Mouse (Mus musculus) intestine, embryonic 16.5 days (tissue): ENCODE measurements around the gene Pus7l. TPM values are rescaled to one million over a fixed set of nuclear protein-coding genes. Genes with fewer than 3 reads are reported as not detected.

ENCODE experiments used
- ATAC-seq: fragments of 200-750 bp; cut with Nextera tagmentation; 2 replicates; pipeline ENCODE4 v1.8.0; 2017; ENCODE audit warnings: moderate TSS enrichment, moderate library complexity
- H3K27ac ChIP-seq: fragments of 300-500 bp; sonication (generic); 2 replicates; pipeline ENCODE4 v1.5.1; 2014; ENCODE audit warnings: mild to moderate bottlenecking, low read length
- H3K27me3 ChIP-seq: fragments of 300-500 bp; sonication (generic); replicated peaks from 2 replicates; pipeline ENCODE4 v1.6.1; 2014; ENCODE audit warnings: low read length, control low read depth, mixed read lengths; ENCODE audit not compliant: control insufficient read depth, insufficient read depth
- H3K36me3 ChIP-seq: fragments of 300-500 bp; sonication (generic); 2 replicates; pipeline ENCODE4 v1.6.1; 2014; ENCODE audit warnings: low read length, control low read depth; ENCODE audit not compliant: control insufficient read depth, insufficient read depth
- H3K4me1 ChIP-seq: fragments of 300-500 bp; sonication (generic); 2 replicates; pipeline ENCODE4 v1.6.1; 2014; ENCODE audit warnings: low read length, control low read depth, mixed read lengths; ENCODE audit not compliant: control insufficient read depth, insufficient read depth
- H3K4me2 ChIP-seq: fragments of 300-500 bp; sonication (generic); 2 replicates; pipeline ENCODE4 v1.6.1; 2014; ENCODE audit warnings: low read depth, low read length, control low read depth
- H3K4me3 ChIP-seq: fragments of 300-500 bp; sonication (generic); 2 replicates; pipeline ENCODE4 v1.5.1; 2014; ENCODE audit warnings: mild to moderate bottlenecking, low read length
- H3K9ac ChIP-seq: fragments of 300-500 bp; sonication (generic); 2 replicates; pipeline ENCODE4 v1.6.1; 2014; ENCODE audit warnings: low read depth, low read length
- H3K9me3 ChIP-seq: fragments of 300-500 bp; sonication (generic); 2 replicates; pipeline ENCODE4 v1.6.1; 2016; ENCODE audit warnings: low read length, control low read depth; ENCODE audit not compliant: control insufficient read depth
- WGBS: fragments of 180-500 bp; shearing (Covaris S2); extraction: QIAGEN DNeasy Blood & Tissue Kit; methylation state at CpG from one replicate; pipeline ENCODE4 v1.1.7; 2014; 5-methylcytosine and 5-hydroxymethylcytosine counted together
- polyA plus RNA-seq: library from polyadenylated mRNA; unstranded; fragments of >200 nt; fragmentation: Nextera tagmentation; extraction: Ambion mirVana; gene quantifications from 2 replicates; pipeline ENCODE4 v1.2.1, GENCODE M21; 2015

Pus7l gene
- polyA plus RNA-seq, 1 experiment from 2014 or later: 7.7 TPM

- H3K9me3 ChIP-seq: no peaks in the 10 kb centered on the region
- no peak overlapping the region for H3K27ac ChIP-seq
- no peak overlapping the region for H3K4me3 ChIP-seq
- 79% methylated on average over 4 of the region's 4 CpGs for WGBS
- peaks cover 5% of the 10 kb centered on the region for H3K4me1 ChIP-seq
- 0 out of 2 replicates have a peak, but pooled peaks cover 3% of the 10 kb centered on the region for H3K36me3 ChIP-seq
- no peak for ATAC-seq
- H3K27me3 ChIP-seq: no peaks in the 10 kb centered on the region
- no peak overlapping the region for H3K9ac ChIP-seq
- H3K4me2 ChIP-seq: peak overlapping the region; percentile 67; the same call in 1 of the 2 replicates
These were observed 1.5 kb upstream of the Pus7l start for GRCm38 (mm10) chr15:94544844-94545243.

- no peak for ATAC-seq
- H3K9me3 ChIP-seq: no peaks in the 10 kb centered on the region
- peaks cover 5% of the 10 kb centered on the region for H3K4me1 ChIP-seq
- 0 out of 2 replicates have a peak, but pooled peaks cover 1% of the 10 kb centered on the region for H3K36me3 ChIP-seq
- H3K4me3 ChIP-seq: peak overlapping the region; percentile 94
- peak overlapping the region; percentile 67 for H3K4me2 ChIP-seq
- H3K27me3 ChIP-seq: no peaks in the 10 kb centered on the region
- peak overlapping the region; percentile 86 for H3K9ac ChIP-seq
- 42% methylated on average over 9 of the region's 9 CpGs for WGBS
- peak overlapping the region; percentile 98 for H3K27ac ChIP-seq
These were observed 797 bp upstream of the Pus7l start for GRCm38 (mm10) chr15:94544052-94544636.

GRCm38 (mm10) chr15:94542567-94543408, 559 bp downstream of the Pus7l start:
- peak overlapping the region; percentile 86 for H3K9ac ChIP-seq
- H3K4me1 ChIP-seq: peaks cover 5% of the 10 kb centered on the region
- H3K27me3 ChIP-seq: no peaks in the 10 kb centered on the region
- 6% methylated on average over 22 of the region's 22 CpGs for WGBS
- H3K9me3 ChIP-seq: no peaks in the 10 kb centered on the region
- ATAC-seq: peak; percentile 78
- H3K4me3 ChIP-seq: peak overlapping the region; percentile 94
- H3K27ac ChIP-seq: peak overlapping the region; percentile 66; the same call in 1 of the 2 replicates
- H3K4me2 ChIP-seq: peak overlapping the region; percentile 89
- H3K36me3 ChIP-seq: no peaks in the 10 kb centered on the region

DNA sequence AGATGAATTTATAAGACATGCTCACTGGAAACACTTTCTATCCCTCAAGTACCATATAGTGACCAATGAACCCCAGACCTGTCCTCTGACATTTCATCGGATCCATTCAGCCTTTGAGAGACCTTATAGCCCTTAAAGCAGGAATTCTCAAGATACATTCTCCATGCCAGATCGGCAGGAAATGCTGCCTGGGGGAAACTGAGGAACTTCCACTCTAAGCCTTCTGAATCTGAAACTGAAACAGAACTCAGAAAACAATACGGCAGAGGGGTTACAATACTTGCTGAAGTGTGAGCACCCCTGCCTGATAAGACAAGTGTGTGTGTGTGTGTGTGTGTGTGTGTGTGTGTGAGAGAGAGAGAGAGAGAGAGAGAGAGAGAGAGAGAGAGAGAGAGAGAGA, 4.1 kb downstream of the Pus7l start:
- 90% methylated on average over 3 of the region's 3 CpGs for WGBS
- Histone ChIP-seq H3K9ac (no peak overlapping the region), H3K27ac (no peak overlapping the region), H3K4me1 (peaks cover 5% of the 10 kb centered on the region), H3K27me3 (no peaks in the 10 kb centered on the region), H3K4me2 (no peak overlapping the region), H3K4me3 (no peak overlapping the region), H3K36me3 (no peaks in the 10 kb centered on the region), H3K9me3 (no peaks in the 10 kb centered on the region)
- no peak for ATAC-seq

DNA sequence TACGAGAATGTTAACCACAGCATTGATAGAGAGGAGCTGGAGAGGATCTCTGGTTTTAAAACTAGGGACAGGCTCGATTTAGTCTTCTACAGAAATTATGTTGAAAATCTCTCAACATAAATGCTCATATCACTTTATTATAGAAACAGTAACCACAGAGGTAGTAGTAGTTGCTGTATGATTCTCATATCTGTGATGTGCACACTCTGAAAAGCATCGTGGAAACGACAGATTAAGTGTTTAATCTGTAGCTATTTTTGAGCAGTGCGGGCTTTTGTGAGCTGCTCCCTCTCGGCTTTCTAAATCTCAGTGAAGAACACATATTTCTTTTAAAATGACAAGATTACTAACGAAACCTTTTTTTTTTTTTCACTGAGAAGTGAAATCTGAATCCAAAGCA, 7.8 kb downstream of the Pus7l start:
- Histone ChIP-seq H3K27me3 (no peaks in the 10 kb centered on the region), H3K4me1 (no peaks in the 10 kb centered on the region), H3K36me3 (no peaks in the 10 kb centered on the region), H3K9ac (no peak overlapping the region), H3K27ac (no peak overlapping the region), H3K4me2 (no peak overlapping the region), H3K4me3 (no peak overlapping the region), H3K9me3 (no peaks in the 10 kb centered on the region)
- no peak for ATAC-seq
- 83% methylated on average over 7 of the region's 7 CpGs for WGBS

- Histone ChIP-seq H3K4me3 (no peak overlapping the region), H3K4me1 (no peaks in the 10 kb centered on the region), H3K9ac (no peak overlapping the region), H3K9me3 (no peaks in the 10 kb centered on the region), H3K36me3 (no peaks in the 10 kb centered on the region), H3K27me3 (no peaks in the 10 kb centered on the region), H3K27ac (no peak overlapping the region), H3K4me2 (no peak overlapping the region)
- ATAC-seq: no peak
- 79% methylated on average over 6 of the region's 6 CpGs for WGBS
These were observed 10.4 kb downstream of the Pus7l start for GRCm38 (mm10) chr15:94532956-94533355.

DNA sequence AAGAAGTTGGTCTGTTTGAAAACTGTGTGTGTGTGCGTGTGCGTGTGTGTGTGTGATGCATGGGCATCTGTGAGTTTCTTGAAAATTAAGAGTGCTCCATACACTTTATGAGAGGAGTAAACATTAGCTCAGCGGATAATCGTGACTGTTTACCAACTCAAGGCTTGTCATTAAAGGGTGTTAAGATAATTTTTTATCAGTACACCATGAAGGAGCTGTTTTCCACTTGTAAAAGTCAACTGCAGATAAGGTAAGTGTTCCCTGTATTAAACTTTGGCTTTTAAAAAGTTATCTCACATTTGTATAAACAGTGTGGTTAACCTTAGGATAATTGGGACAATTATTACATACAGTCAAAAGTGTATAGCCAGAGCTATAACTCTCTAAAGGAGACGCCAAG, 11.0 kb downstream of the Pus7l start:
- no peaks in the 10 kb centered on the region for H3K4me1 ChIP-seq
- no peak for ATAC-seq

DNA sequence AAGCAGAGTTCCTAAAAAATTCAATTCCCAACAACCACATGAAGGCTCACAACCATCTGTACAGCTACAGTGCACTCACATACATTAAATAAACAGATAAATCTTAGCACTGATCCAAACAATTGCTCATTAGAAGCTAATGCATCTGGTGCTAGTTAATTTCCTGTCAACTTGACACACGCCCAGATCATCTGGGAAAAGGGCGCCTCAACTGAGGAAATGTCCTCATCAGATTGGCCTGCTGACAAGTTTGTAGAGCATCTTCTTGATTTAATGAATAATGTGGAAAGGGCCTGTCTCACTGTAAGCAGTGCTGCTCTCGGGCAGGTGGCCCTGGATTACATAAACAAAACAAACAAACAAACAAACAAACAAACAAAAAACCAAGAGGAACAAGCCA, 12.8 kb downstream of the Pus7l start:
- no peaks in the 10 kb centered on the region for H3K36me3 ChIP-seq
- H3K4me1 ChIP-seq: no peaks in the 10 kb centered on the region
- H3K27ac ChIP-seq: no peak overlapping the region
- H3K9ac ChIP-seq: no peak overlapping the region
- no peaks in the 10 kb centered on the region for H3K9me3 ChIP-seq
- no peaks in the 10 kb centered on the region for H3K27me3 ChIP-seq
- 68% methylated on average over 3 of the region's 3 CpGs for WGBS
- ATAC-seq: no peak
- H3K4me3 ChIP-seq: no peak overlapping the region
- no peak overlapping the region for H3K4me2 ChIP-seq

More for the DNA sequence above, 11.0 kb downstream of the Pus7l start:
- Histone ChIP-seq H3K4me2 (no peak overlapping the region), H3K9me3 (no peaks in the 10 kb centered on the region), H3K36me3 (no peaks in the 10 kb centered on the region), H3K4me3 (no peak overlapping the region), H3K9ac (no peak overlapping the region), H3K27ac (no peak overlapping the region), H3K27me3 (no peaks in the 10 kb centered on the region)
- WGBS: 65% methylated on average over 5 of the region's 5 CpGs

- Histone ChIP-seq H3K36me3 (no peaks in the 10 kb centered on the region), H3K9me3 (no peaks in the 10 kb centered on the region), H3K27ac (no peak overlapping the region), H3K4me2 (no peak overlapping the region), H3K9ac (no peak overlapping the region), H3K4me3 (no peak overlapping the region), H3K4me1 (no peaks in the 10 kb centered on the region), H3K27me3 (no peaks in the 10 kb centered on the region)
- WGBS: 80% methylated on average over 12 of the region's 12 CpGs
- ATAC-seq: no peak
These were observed 18.4 kb downstream of the Pus7l start for GRCm38 (mm10) chr15:94524956-94525355.
